Mouse (Mus musculus) thymus, adult 2 months (tissue): Measurements from ENCODE around the gene Eml2. TPM values are rescaled to one million over a fixed set of nuclear protein-coding genes. Genes with fewer than 3 reads are reported as not detected.

ENCODE experiments used
- DNase-seq: peaks from one replicate; pipeline ENCODE4 v3.0.0; 2021
- H3K27ac ChIP-seq: fragments of 200-500 bp; 2 replicates; pipeline ENCODE4 v1.5.1; 2012; ENCODE audit warnings: low read length, control low read depth; ENCODE audit not compliant: control insufficient read depth, insufficient read depth
- H3K27me3 ChIP-seq: fragments of 200-500 bp; 2 replicates; pipeline ENCODE4 v1.6.1; 2012; ENCODE audit warnings: mild to moderate bottlenecking, low read length, moderate library complexity, mixed read lengths; ENCODE audit not compliant: control insufficient read depth, insufficient read depth
- H3K36me3 ChIP-seq: fragments of 200-500 bp; 2 replicates; pipeline ENCODE4 v1.6.1; 2012; ENCODE audit warnings: mild to moderate bottlenecking, low read length, moderate library complexity; ENCODE audit not compliant: control insufficient read depth, insufficient read depth
- H3K4me1 ChIP-seq: fragments of 200-500 bp; replicated peaks from 2 replicates; pipeline ENCODE4 v1.6.1; 2012; ENCODE audit warnings: low read length; ENCODE audit not compliant: control insufficient read depth, insufficient read depth
- H3K4me3 ChIP-seq: fragments of 200-500 bp; 2 replicates; pipeline ENCODE4 v1.5.1; 2012; ENCODE audit warnings: mild to moderate bottlenecking, low read length, control low read depth, moderate library complexity; ENCODE audit not compliant: control insufficient read depth, insufficient read depth
- CTCF ChIP-seq: fragments of 200-500 bp; IDR thresholded peaks from 2 replicates; pipeline ENCODE4 v1.5.1; 2012; ENCODE audit warnings: mild to moderate bottlenecking, control low read depth, low read length, moderate library complexity, borderline replicate concordance; ENCODE audit not compliant: control insufficient read depth, poor library complexity, insufficient read depth; ENCODE audit errors: extremely low read depth
- POLR2A ChIP-seq: fragments of 200-500 bp; IDR thresholded peaks from 2 replicates; pipeline ENCODE4 v1.6.1; 2012; ENCODE audit warnings: mild to moderate bottlenecking, low read length, control low read depth, moderate library complexity; ENCODE audit not compliant: control insufficient read depth, poor library complexity, insufficient read depth; ENCODE audit errors: extremely low read depth
- WGBS: fragments of 180-500 bp; shearing (Covaris S2); methylation state at CpG from one replicate; pipeline ENCODE4 v1.1.7; 2018; 5-methylcytosine and 5-hydroxymethylcytosine counted together
- polyA plus RNA-seq: library from polyadenylated mRNA; depleted of rRNA; stranded (reverse); fragments of >200 nt; gene quantifications from 2 replicates; pipeline ENCODE4 v1.2.3, GENCODE M21; 2012

Gene Eml2
- polyA plus RNA-seq, 1 experiment = 40.3 TPM

DNA sequence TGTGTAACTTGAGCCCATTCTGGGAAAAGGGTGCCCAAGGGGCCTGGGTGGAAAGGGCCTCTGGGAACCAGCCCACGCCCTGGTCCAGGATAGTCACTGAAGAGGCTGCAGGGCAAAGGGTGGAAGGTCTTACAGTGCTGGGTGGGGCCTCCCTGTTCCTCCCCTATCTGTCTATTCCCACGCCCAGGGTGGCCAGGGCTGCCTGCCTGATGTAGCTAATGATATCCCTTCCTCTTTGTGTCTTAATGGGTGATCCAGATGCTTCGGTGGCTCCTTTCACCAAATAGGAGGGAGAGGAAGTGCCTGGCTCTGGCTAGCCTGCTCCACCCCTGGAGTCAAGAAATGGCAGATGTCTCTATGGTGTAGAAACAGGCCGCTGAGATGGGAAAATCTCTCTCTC, 48.7 kb downstream of the Eml2 start:
- WGBS = 82% methylated on average over 4 of the region's 4 CpGs
- TF ChIP-seq POLR2A (no peak), CTCF (no peak)
- no peaks in the 10 kb centered on the region for H3K36me3 ChIP-seq
- no peak for DNase-seq
- H3K4me3 ChIP-seq = no peak overlapping the region
- H3K4me1 ChIP-seq = peaks cover 8% of the 10 kb centered on the region
- no peaks in the 10 kb centered on the region for H3K27me3 ChIP-seq
- H3K27ac ChIP-seq = no peak overlapping the region

DNA sequence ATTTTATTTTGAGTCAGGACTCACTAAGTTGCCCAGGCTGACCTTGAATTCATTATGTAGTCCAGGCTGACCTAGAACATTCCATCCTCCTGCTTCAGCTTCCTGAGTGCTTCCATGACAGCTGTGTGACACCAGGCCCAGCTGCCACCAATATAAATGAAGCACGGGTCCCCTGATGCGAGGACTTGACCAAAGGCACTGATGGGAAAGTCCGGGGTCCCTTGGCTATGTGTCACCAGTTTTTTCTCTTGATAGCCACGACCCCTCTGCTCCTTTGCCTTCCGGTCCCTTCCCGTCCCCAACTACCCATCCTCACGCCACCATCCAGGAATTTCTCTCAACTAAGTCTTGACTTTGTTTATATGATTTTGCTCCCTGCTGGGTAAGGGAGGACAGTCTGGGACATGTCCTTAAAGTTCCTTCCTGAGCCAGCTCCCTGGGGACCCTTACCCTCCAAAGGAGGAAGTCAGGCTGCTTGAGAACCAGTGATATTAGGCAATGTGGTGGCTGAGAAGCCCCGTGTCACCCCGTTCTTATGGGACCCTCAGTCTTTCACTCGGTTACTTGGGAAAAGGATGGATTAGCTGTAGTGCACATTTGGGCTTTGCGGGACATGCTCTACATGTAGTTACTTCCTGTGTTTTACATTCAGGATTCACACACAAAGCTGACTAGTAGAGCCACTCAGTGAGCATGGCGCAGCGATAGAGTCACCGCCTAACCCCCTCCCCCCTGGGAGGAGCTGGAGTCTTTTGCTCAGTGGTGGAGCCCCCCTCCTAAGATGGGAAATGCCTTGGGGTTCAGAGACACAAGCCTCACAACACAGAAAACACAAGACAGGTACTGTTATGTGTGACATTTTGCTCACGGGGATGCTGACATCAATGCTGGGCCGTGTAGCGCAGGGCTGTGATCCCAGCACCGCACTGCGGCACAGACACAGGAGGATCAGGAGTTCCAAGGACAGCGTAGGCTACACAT, 50.9 kb downstream of the Eml2 start:
- Histone ChIP-seq H3K27ac (peak overlapping the region; percentile 91), H3K4me3 (peak overlapping the region; percentile 63), H3K4me1 (peaks cover 8% of the 10 kb centered on the region), H3K27me3 (no peaks in the 10 kb centered on the region), H3K36me3 (no peaks in the 10 kb centered on the region)
- no peak for TF ChIP-seq POLR2A
- TF ChIP-seq CTCF = no peak
- 26% methylated on average over 20 of the region's 20 CpGs for WGBS
- DNase-seq = peak; percentile 60

DNA sequence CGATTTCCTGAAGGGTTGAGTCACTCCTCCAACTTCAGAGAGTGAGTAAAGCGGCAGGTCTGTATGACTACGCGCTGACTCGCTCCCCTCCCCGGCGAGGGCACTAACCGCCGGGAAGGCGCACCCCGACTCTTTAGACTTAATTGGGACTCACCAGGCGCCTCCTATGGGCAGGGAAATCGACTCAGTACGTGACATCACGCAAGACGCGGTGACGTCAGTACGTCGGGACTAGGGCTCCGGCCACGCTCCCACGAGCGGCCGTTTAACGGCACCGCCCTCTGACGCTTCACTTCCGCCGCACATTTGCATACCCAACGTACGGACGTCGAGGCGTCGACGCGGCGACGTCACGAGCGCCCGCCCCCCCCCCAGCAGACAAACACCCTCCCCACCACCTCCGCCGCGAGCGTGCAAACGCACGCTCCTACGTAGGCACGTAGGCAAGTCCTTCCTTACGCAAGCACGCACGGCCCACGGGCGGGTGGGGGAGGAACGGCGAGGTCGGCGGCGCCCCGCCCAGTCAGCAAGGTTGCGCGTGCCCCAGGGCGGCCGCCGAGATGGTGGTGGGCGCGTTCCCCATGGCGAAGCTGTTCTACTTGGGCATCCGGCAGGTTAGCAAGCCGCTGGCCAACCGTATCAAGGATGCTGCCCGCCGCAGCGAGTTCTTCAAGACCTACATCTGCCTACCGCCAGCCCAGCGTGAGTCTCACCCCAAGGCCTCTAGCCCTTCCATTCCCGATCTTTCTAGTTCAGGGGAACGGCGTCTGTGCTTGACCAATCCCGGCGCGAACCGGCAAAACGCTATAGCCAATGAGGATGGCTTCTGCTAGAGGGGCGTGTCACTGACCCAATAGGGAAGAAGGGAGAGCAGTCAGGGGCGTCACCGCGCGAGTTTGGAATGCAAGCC, 51.9 kb downstream of the Eml2 start, which contains the start of gene Opa3:
Opa3 (plus strand) TSS at position 452 of the 910 bp plus-strand sequence.
- peaks cover 8% of the 10 kb centered on the region for H3K4me1 ChIP-seq
- TF ChIP-seq CTCF = 0 out of 2 replicates have a peak, but pooled peaks have one; percentile 33
- peak; percentile 89 for TF ChIP-seq POLR2A
- under 1% methylated on average over 91 of the region's 91 CpGs for WGBS

DNA sequence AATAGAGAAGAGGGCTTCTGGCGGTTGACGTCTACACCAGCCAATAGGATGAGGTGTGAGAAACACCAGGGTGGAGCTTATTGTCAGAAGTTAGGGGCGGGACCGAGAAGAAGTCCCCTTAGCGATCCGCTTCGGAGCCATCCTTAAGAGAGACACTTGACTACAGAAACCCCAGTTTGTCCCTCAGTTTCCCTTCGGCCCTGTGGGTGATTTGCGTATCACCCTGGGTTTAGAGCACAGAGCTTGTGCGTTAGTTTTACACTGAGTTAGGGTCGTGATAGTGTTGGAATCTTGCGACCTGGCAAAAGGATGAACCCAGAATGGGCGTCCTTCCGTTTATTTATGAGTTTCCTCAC, 52.5 kb downstream of the Eml2 start:
- peak overlapping the region; percentile 61 for H3K27ac ChIP-seq
- H3K27me3 ChIP-seq = no peaks in the 10 kb centered on the region
- H3K4me3 ChIP-seq = peak overlapping the region; percentile 54
- H3K4me1 ChIP-seq = peaks cover 8% of the 10 kb centered on the region
- TF ChIP-seq POLR2A (no peak), CTCF (no peak)
- DNase-seq = no peak
- 1% methylated on average over 14 of the region's 14 CpGs for WGBS
- no peaks in the 10 kb centered on the region for H3K36me3 ChIP-seq

More for the DNA sequence above, 51.9 kb downstream of the Eml2 start, which contains the start of gene Opa3:
- peak within 1 kb of the TSS; percentile 65 for H3K4me3 ChIP-seq
- peak within 1 kb of the TSS; percentile 91 for H3K27ac ChIP-seq
- DNase-seq = peak; percentile 98
- no peaks in the 10 kb centered on the region for H3K27me3 ChIP-seq
- H3K36me3 ChIP-seq = no peaks in the 10 kb centered on the region

DNA sequence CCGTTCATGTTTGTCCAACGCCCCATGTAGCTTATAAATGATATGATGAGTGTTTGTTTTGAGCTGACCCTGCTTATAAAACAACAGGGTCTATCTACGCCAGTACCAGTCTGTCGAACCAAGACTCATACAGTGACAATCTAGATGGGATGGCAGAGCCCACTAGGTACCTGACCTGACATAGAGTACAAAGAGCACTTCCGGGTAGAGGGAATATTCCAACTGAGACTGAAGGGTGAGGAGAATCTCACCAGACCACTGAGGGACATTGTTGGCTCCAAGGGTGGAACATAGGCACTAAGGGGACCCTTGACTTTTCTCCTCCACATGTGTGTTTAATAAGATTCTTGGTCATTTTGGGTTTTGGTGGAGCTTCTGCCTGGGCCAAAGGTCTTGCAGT, 53.2 kb downstream of the Eml2 start:
- peak overlapping the region; percentile 54 for H3K4me3 ChIP-seq
- H3K27ac ChIP-seq = no peak overlapping the region
- no peaks in the 10 kb centered on the region for H3K36me3 ChIP-seq
- DNase-seq = no peak
- WGBS = 31% methylated on average over 5 of the region's 5 CpGs
- peaks cover 8% of the 10 kb centered on the region for H3K4me1 ChIP-seq
- no peaks in the 10 kb centered on the region for H3K27me3 ChIP-seq
- TF ChIP-seq CTCF (no peak), POLR2A (no peak)

DNA sequence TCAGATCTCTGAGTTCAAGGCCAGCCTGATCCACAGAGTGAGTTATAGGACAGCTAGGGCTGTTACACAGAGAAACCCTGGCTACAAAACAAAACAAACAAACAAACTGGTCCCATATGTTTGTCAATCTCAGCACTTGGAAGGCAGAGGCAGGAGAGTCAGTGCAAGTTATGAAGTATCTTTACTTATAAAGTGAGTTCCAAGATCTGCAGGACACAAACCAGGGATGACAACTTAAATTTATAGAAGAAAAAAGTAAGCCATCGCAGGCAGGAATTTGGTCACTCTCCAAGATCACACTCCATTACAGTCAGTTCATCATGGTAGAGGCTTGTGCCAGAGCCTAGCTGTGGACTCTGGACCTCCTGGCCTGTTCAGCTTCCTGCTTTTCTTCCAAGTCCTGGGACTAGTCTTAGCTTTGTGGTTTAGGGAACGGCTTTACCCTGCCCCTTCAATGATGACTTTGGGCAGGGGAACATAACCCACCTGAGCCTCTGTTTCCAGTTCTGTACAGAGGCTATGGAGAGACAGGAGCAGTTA, 53.9 kb downstream of the Eml2 start:
- no peak overlapping the region for H3K27ac ChIP-seq
- no peak overlapping the region for H3K4me3 ChIP-seq
- H3K36me3 ChIP-seq = no peaks in the 10 kb centered on the region
- H3K27me3 ChIP-seq = no peaks in the 10 kb centered on the region
- peaks cover 8% of the 10 kb centered on the region for H3K4me1 ChIP-seq
- DNase-seq = no peak
- TF ChIP-seq POLR2A = no peak
- TF ChIP-seq CTCF = no peak
- WGBS = 96% methylated on average over 2 of the region's 2 CpGs
